Mouse (Mus musculus) lung, embryonic 16.5 days (tissue): Measurements from ENCODE around the gene Slc4a5. TPM values are rescaled to one million over a fixed set of nuclear protein-coding genes. Genes with fewer than 3 reads are reported as not detected.
A peak's percentile ranks its signal among the peaks of the same experiment; 100 is the strongest.

ENCODE experiments used
- ATAC-seq: fragments of 200-750 bp; cut with Nextera tagmentation; 2 replicates; pipeline ENCODE4 v1.8.0; 2017; ENCODE audit warnings: low read depth, mild to moderate bottlenecking, moderate library complexity
- H3K27ac ChIP-seq: fragments of 300-500 bp; sonication (generic); 2 replicates; pipeline ENCODE4 v1.5.1; 2014; ENCODE audit warnings: mild to moderate bottlenecking, control low read depth, low read length
- H3K27me3 ChIP-seq: fragments of 300-500 bp; sonication (generic); 2 replicates; pipeline ENCODE4 v1.6.1; 2014; ENCODE audit warnings: low read depth, low read length, mixed read lengths; ENCODE audit not compliant: control insufficient read depth, insufficient read depth
- H3K36me3 ChIP-seq: fragments of 300-500 bp; sonication (generic); 2 replicates; pipeline ENCODE4 v1.6.1; 2014; ENCODE audit warnings: low read length; ENCODE audit not compliant: control insufficient read depth, insufficient read depth
- H3K4me1 ChIP-seq: fragments of 300-500 bp; sonication (generic); replicated peaks from 2 replicates; pipeline ENCODE4 v1.6.1; 2014; ENCODE audit warnings: low read length, mixed read lengths; ENCODE audit not compliant: control insufficient read depth, insufficient read depth
- H3K4me2 ChIP-seq: fragments of 300-500 bp; sonication (generic); 2 replicates; pipeline ENCODE4 v1.6.1; 2014; ENCODE audit warnings: low read depth, low read length, control low read depth
- H3K4me3 ChIP-seq: fragments of 300-500 bp; sonication (generic); 2 replicates; pipeline ENCODE4 v1.5.1; 2014; ENCODE audit warnings: mild to moderate bottlenecking, low read length, control low read depth
- H3K9ac ChIP-seq: fragments of 300-500 bp; sonication (generic); 2 replicates; pipeline ENCODE4 v1.6.1; 2014; ENCODE audit warnings: low read length, control low read depth
- H3K9me3 ChIP-seq: fragments of 300-500 bp; sonication (generic); 2 replicates; pipeline ENCODE4 v1.6.1; 2016; ENCODE audit warnings: low read length; ENCODE audit not compliant: control insufficient read depth
- WGBS: fragments of 180-500 bp; shearing (Covaris S2); extraction: QIAGEN DNeasy Blood & Tissue Kit; methylation state at CpG from one replicate; pipeline ENCODE4 v1.1.7; 2014; 5-methylcytosine and 5-hydroxymethylcytosine counted together
- polyA plus RNA-seq: library from polyadenylated mRNA; unstranded; fragments of >200 nt; fragmentation: Nextera tagmentation; extraction: Ambion mirVana; gene quantifications from 2 replicates; pipeline ENCODE4 v1.2.1, GENCODE M21; 2015

Slc4a5 gene
- polyA plus RNA-seq, 1 experiment from 2014 or later, result 2.1 TPM

DNA sequence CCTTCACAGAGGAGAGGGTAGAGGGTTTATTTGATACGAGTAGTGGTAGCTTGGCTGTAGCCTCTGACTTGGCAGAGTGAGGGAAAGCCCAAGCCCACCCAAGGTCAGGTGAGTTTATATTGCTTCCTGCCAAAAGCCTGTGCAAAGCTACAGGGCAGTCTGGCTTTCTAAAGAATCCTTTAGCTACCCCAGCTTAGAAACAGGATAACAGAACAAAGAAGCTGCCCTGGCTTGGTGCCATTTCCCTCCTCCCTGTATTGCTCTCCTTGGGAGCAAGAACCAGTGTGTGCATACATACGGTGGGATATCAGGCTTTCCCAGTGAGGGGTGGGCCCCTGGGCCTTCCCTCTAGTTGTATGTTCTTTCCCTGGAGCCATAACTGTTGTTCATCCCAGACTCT is 9.1 kb upstream of the Slc4a5 start:
- H3K27ac ChIP-seq, result no peak overlapping the region
- ATAC-seq, result peak; percentile 43; the same call in 1 of the 2 replicates
- 24% methylated on average over 2 of the region's 2 CpGs for WGBS

DNA sequence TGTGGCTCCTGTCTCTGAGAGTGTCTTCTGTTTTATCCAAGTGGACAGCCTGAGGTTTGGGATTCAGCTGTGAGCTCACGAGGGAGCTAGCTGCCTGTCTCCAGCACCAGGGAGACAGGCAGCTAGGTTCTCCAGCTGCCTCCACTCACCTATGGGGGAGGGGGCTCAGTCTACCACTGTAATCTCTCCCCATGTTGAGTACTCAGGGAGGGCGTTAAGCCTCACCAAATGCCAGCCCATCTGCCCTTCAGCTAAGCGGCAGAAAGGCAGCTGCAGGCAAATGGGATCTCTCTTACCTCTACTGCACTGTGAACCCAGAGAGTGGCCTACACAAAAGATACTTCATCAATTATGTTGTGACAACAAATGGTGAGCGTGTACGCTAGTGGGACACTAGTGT is 8.1 kb upstream of the Slc4a5 start:
- Histone ChIP-seq H3K27ac (no peak overlapping the region), H3K9me3 (no peaks in the 10 kb centered on the region), H3K4me2 (no peak overlapping the region), H3K36me3 (no peaks in the 10 kb centered on the region), H3K9ac (no peak overlapping the region), H3K4me3 (no peak overlapping the region), H3K27me3 (no peaks in the 10 kb centered on the region), H3K4me1 (peaks cover 2% of the 10 kb centered on the region; the same call in 1 of the 2 replicates)
- no peak for ATAC-seq
- 19% methylated on average over 5 of the region's 5 CpGs for WGBS

More for the DNA sequence above, 9.1 kb upstream of the Slc4a5 start:
- no peak overlapping the region for H3K4me2 ChIP-seq
- H3K36me3 ChIP-seq, result no peaks in the 10 kb centered on the region
- H3K9ac ChIP-seq, result no peak overlapping the region
- H3K4me3 ChIP-seq, result no peak overlapping the region
- H3K4me1 ChIP-seq, result peaks cover 2% of the 10 kb centered on the region; the same call in 1 of the 2 replicates
- no peaks in the 10 kb centered on the region for H3K27me3 ChIP-seq
- no peaks in the 10 kb centered on the region for H3K9me3 ChIP-seq

DNA sequence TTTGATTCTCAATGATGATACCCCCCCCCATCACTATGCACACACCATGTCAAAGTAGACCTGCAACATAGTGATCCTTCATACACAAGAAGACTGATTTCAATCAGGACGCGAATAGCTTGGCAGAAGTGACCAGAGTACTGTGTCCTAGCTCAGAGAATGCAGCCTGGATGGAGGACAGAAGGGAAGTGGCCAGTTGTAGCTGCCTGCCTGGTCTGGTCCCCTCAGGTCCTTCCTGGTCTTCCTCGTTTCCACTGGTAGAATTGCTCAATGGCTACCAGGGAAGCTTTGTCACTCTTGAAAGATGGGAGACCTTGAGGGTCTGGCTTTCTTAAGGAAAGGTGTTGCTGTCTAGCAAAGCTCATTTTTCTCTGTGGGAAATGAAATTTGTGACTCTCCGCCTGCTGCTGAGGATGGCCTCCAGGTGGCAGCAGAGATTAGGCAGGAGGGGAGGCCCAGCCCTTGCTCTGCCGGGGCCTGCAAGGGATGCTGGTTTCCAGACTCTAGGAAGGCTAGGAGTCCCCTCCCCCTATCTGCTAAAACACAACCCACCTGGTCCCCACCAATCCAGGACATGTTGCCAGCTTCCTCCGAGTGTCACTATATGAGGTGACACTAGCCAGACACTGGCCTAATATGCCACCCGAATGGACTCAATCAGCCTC is 4.5 kb upstream of the Slc4a5 start:
- Histone ChIP-seq H3K9me3 (no peaks in the 10 kb centered on the region), H3K36me3 (no peaks in the 10 kb centered on the region), H3K4me2 (no peak overlapping the region), H3K4me1 (peaks cover 6% of the 10 kb centered on the region; the same call in 1 of the 2 replicates), H3K4me3 (no peak overlapping the region), H3K27ac (no peak overlapping the region), H3K27me3 (no peaks in the 10 kb centered on the region), H3K9ac (no peak overlapping the region)
- ATAC-seq, result peak; percentile 72
- 13% methylated on average over 7 of the region's 7 CpGs for WGBS

DNA sequence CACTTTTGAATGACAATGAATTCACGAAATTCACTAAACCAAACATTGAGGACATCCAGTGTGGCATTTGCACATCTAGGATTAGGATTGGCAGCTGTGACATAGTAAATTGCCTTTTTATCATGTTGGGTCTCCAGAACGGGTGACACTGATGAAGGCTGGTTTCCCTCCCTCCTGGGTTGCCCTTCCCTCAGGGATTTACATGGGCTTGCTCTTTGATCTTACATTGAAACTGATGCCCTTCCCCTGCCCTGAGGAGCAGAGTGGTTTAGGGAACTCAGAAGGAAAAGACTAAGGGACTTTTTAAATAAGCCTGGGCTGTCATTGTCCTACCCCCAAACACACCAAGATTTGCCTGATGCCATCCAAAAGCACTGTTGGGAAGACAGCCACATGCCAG is 11.9 kb downstream of the Slc4a5 start:
- H3K36me3 ChIP-seq, result no peaks in the 10 kb centered on the region
- no peak overlapping the region for H3K9ac ChIP-seq
- ATAC-seq, result no peak
- peaks cover 7% of the 10 kb centered on the region; the same call in 1 of the 2 replicates for H3K4me1 ChIP-seq
- H3K4me3 ChIP-seq, result no peak overlapping the region
- WGBS, result 42% methylated on average over 2 of the region's 2 CpGs
- H3K27ac ChIP-seq, result no peak overlapping the region
- H3K9me3 ChIP-seq, result no peaks in the 10 kb centered on the region
- H3K27me3 ChIP-seq, result no peaks in the 10 kb centered on the region
- H3K4me2 ChIP-seq, result no peak overlapping the region

DNA sequence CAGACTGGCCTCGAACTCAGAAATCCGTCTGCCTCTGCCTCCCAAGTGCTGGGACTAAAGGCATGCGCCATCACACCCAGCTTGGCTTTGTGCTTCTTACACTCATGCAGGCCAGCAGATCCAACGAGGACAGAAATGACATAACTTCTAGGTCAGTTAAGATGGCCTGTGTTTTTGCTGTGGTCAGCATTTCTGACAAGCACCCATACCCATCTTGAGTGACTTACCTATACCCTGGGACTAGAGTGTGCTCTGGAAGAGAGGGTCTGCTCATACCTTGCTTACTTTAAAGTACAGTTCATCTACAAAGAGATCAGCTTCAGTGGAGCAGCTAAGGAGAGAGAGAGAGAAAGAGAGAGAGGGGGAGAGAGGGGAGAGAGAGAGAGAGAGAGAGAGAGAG is 13.7 kb downstream of the Slc4a5 start:
- 79% methylated on average over 4 of the region's 4 CpGs for WGBS
- Histone ChIP-seq H3K27ac (no peak overlapping the region), H3K27me3 (peaks cover 5% of the 10 kb centered on the region; the same call in 1 of the 2 replicates)

DNA sequence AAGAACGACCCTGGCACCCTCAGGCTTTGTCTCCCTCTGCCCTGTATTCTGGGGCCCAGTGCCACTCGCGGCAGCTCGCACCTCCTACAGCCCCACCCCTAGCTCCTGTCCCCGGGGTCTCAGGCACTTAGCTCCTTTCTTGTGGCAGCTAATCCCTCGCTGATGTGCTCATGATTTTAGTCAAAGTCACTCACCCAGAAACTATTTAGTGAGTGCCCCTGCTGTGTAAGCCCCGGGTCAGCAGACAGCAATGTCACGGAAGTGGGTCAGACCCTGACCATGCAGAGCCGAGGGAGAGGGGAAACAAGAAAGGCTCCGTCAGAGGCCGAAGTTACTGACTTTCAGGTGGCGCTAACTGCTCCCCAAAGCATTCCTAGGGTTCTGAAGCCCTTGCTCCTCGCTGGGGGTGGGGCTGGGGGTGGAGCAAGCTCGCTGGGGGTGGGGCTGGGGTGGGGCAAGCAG is 14.7 kb downstream of the Slc4a5 start:
- H3K4me2 ChIP-seq, result peak overlapping the region; percentile 28
- H3K4me1 ChIP-seq, result peaks cover 11% of the 10 kb centered on the region; the same call in 1 of the 2 replicates
- no peaks in the 10 kb centered on the region for H3K36me3 ChIP-seq
- under 1% methylated on average over 14 of the region's 14 CpGs for WGBS
- H3K9ac ChIP-seq, result peak overlapping the region; percentile 6; the same call in 1 of the 2 replicates
- ATAC-seq, result 0 out of 2 replicates have a peak, but pooled peaks have one; percentile 15
- H3K4me3 ChIP-seq, result 0 out of 2 replicates have a peak overlapping the region, but pooled peaks have one; percentile 5
- H3K9me3 ChIP-seq, result no peaks in the 10 kb centered on the region
- peaks cover 5% of the 10 kb centered on the region; the same call in 1 of the 2 replicates for H3K27me3 ChIP-seq
- peak overlapping the region; percentile 64 for H3K27ac ChIP-seq

More for the DNA sequence above, 13.7 kb downstream of the Slc4a5 start:
- no peaks in the 10 kb centered on the region for H3K9me3 ChIP-seq
- H3K4me1 ChIP-seq, result peaks cover 11% of the 10 kb centered on the region; the same call in 1 of the 2 replicates
- H3K4me2 ChIP-seq, result no peak overlapping the region
- H3K4me3 ChIP-seq, result no peak overlapping the region
- no peak for ATAC-seq
- H3K9ac ChIP-seq, result no peak overlapping the region
- H3K36me3 ChIP-seq, result no peaks in the 10 kb centered on the region

DNA sequence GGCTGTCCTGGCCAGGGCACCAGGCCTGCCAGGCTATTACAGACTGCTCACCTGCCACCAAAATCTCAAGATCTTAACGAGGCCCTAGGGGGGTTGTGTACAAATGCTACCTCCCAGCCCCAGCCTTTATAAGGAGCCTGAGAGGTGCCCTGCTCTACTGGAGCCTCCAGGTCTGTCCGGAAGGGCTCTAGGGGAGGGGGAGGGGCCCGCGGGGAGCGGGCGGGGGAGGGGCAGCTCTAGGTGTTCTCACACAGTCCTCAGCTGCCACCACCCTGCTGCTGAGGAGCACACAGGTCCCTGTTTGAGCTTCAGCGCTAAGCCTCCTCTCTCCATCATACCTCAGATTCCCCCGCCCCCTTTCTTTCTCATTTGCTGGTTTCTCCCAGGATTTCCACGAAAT is 17.5 kb downstream of the Slc4a5 start:
- H3K27ac ChIP-seq, result peak overlapping the region; percentile 61
- H3K4me3 ChIP-seq, result peak overlapping the region; percentile 18
- H3K4me2 ChIP-seq, result peak overlapping the region; percentile 45
- peaks cover 5% of the 10 kb centered on the region; the same call in 1 of the 2 replicates for H3K27me3 ChIP-seq
- peak; percentile 91 for ATAC-seq
- peaks cover 21% of the 10 kb centered on the region for H3K4me1 ChIP-seq
- WGBS, result 4% methylated on average over 5 of the region's 9 CpGs
- no peaks in the 10 kb centered on the region for H3K9me3 ChIP-seq
- 0 out of 2 replicates have a peak overlapping the region, but pooled peaks have one; percentile 14 for H3K9ac ChIP-seq
- H3K36me3 ChIP-seq, result no peaks in the 10 kb centered on the region

DNA sequence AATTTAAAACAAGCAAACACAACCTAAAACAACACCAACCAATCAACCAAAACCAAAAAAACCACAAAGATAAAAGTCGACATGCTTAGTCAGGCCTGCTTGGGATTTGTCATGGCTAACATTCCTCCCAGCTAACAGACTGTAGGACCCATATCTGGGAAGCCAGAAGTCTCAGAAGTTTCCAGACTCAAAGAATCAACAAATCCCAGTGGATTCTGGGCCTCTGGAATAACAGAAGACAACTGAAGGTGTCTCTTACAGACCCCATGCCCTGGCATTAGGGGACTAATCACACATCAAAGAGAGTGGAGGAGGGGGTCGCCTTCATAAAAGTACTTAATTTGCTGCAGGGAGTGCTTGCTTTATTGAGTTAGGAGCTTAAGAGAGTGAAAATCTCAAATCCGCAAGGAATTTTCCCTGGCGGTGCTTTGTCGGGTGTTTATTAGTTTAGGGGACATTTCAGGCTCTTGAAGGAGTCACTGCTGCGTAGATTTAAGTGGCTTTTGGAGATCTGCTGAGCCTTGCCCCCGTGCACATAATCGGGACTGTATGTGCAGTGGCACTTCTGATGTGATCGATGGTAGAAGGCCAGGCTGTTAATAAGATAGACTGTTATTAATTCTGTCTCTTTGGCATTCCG is 24.9 kb downstream of the Slc4a5 start:
- Histone ChIP-seq H3K36me3 (no peaks in the 10 kb centered on the region), H3K4me1 (peaks cover 23% of the 10 kb centered on the region), H3K4me2 (peak overlapping the region; percentile 8; the same call in 1 of the 2 replicates), H3K4me3 (no peak overlapping the region), H3K27me3 (no peaks in the 10 kb centered on the region; the same call in 1 of the 2 replicates), H3K9me3 (no peaks in the 10 kb centered on the region), H3K9ac (no peak overlapping the region), H3K27ac (peak overlapping the region; percentile 88)
- peak; percentile 61 for ATAC-seq
- 24% methylated on average over 10 of the region's 10 CpGs for WGBS

DNA sequence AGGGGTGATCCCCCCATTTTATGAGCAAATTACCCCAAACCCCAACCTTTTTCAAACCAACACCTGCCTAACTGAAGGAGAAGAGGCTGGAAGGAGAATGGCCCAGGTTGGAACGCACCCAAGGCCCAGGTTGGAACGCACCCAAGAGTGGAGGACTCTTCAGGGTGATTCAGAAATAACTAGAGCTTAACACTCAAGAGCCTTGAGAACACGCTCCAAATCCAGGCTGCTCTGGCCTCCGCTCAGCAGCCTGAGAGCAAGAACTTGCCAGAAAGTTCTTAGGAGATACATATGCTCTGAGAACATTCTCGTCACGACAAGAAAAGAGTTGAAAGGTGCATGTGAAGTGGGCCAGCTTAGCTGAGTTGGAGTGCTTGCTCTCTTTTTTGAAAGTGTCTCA is 25.5 kb downstream of the Slc4a5 start:
- no peak overlapping the region for H3K9ac ChIP-seq
- H3K4me2 ChIP-seq, result peak overlapping the region; percentile 8; the same call in 1 of the 2 replicates
- no peak overlapping the region for H3K4me3 ChIP-seq
- H3K4me1 ChIP-seq, result peaks cover 19% of the 10 kb centered on the region
- H3K36me3 ChIP-seq, result no peaks in the 10 kb centered on the region
- 36% methylated on average over 6 of the region's 6 CpGs for WGBS
- ATAC-seq, result peak; percentile 93
- no peaks in the 10 kb centered on the region; the same call in 1 of the 2 replicates for H3K27me3 ChIP-seq
- peak overlapping the region; percentile 88 for H3K27ac ChIP-seq
- no peaks in the 10 kb centered on the region for H3K9me3 ChIP-seq
